In the genomic region with DNA sequence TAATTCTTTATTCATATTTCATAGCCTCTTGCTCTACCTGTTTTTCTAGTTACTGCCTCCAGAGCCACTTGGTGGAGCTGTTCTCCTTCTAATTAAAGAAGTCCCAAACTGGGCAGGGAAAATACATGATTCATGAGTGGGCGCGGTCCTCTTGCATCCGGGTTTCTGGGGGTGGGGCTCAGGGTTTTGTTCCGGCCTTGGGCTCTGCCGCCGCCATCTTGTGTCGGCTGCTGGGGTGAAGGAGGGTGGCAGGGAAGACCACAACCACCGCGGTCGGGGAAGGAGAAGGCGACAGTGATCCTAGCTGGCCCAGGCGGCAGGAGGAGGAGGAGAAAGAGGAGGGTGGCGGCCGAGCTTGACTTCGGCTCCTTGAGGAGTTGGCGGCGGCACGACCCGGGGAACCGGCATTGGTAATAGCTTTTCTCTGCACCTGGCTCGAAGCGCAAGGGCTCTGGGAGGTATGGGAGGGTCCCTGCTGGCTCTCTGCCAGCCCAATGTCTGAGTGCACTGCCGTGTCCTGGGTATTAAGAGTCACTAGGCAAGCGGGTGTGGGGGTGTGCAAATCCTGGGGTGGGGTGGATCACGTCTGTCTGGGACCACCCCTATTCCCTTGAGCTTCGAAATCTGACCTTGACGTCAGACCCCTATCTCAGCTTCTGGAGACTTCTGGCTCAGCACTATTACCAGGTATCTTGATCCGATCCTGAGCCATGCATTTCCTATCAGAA, we compare ENCODE assay signal across 8 mouse cellular contexts. TPM values are rescaled to one million over a fixed set of nuclear protein-coding genes. Genes with fewer than 3 reads are reported as not detected.
DNase-seq lines count a peak whose midpoint lies in the region; ATAC-seq lines count a peak whose summit lies in the region.

No protein-coding gene starts in this region.

- peak overlapping the region; percentile 60 for H3K4me3 ChIP-seq in hindbrain, embryonic 13.5 days

- WGBS in hindbrain, embryonic 13.5 days: 21% methylated on average over 22 of the region's 28 CpGs

- DNase-seq in NIH3T3 (ENCODE audit: low read depth): peak; percentile 92
- DNase-seq in cerebellum, postnatal 10 days: peak; percentile 88 to 93
- DNase-seq in frontal cortex, postnatal 10 days (ENCODE audit: low spot score in 2 of 2): peak; percentile 79 to 81
- peak; percentile 58 to 61 for DNase-seq in layer of hippocampus, postnatal 25 days (ENCODE audit: extremely low spot score in 1 of 2, low spot score in 1 of 2)
- peak; percentile 93 for DNase-seq in lung, postnatal 25 days (ENCODE audit: low spot score)
- DNase-seq in retina, embryonic 14.5 days (ENCODE audit: low spot score): peak; percentile 89
- DNase-seq in thymus, postnatal 4 days: peak; percentile 82

- H3K9me3 ChIP-seq in hindbrain, embryonic 13.5 days: no peaks in the 10 kb centered on the region

- peaks cover 34% of the 10 kb centered on the region for H3K4me1 ChIP-seq in hindbrain, embryonic 13.5 days (replicated peaks)

- peak overlapping the region; percentile 93 for H3K27ac ChIP-seq in hindbrain, embryonic 13.5 days

- peak overlapping the region; percentile 62 for H3K4me2 ChIP-seq in hindbrain, embryonic 13.5 days

- ATAC-seq in hindbrain, embryonic 13.5 days (ENCODE audit: low FRiP score): peak; percentile 88

- H3K27me3 ChIP-seq in hindbrain, embryonic 13.5 days: no peaks in the 10 kb centered on the region

- H3K36me3 ChIP-seq in hindbrain, embryonic 13.5 days: peaks cover 13% of the 10 kb centered on the region

- H3K9ac ChIP-seq in hindbrain, embryonic 13.5 days: peak overlapping the region; percentile 85

RNA-seq across cellular contexts. Expression of a gene that starts 4.8 kb away (rescaled TPM):
- 394 and 406 TPM in 2 replicates for polyA plus RNA-seq in hindbrain, embryonic 13.5 days (2015; fragmentation: Nextera tagmentation; extraction: Ambion mirVana)
- total RNA-seq in layer of hippocampus, postnatal 25 days (2021): 100 to 1,000 TPM; 365 to 398 TPM

RNA-seq across cellular contexts. Expression of a gene that starts 24.9 kb away (rescaled TPM):
- 122 and 126 TPM in 2 replicates for polyA plus RNA-seq in hindbrain, embryonic 13.5 days (2015; fragmentation: Nextera tagmentation; extraction: Ambion mirVana)
- 100 to 1,000 TPM; 251 to 255 TPM for total RNA-seq in layer of hippocampus, postnatal 25 days (2021)

RNA-seq across cellular contexts. Expression of a gene that starts 40.8 kb away (rescaled TPM):
- polyA plus RNA-seq in hindbrain, embryonic 13.5 days (2015; fragmentation: Nextera tagmentation; extraction: Ambion mirVana): 93.8 and 98.4 TPM in 2 replicates
- total RNA-seq in layer of hippocampus, postnatal 25 days (2021): 100 to 1,000 TPM; 104 TPM

RNA-seq across cellular contexts. Expression of a gene that starts 45.5 kb away (rescaled TPM):
- 220 and 231 TPM in 2 replicates for polyA plus RNA-seq in hindbrain, embryonic 13.5 days (2015; fragmentation: Nextera tagmentation; extraction: Ambion mirVana)
- 100 to 1,000 TPM; 152 to 186 TPM for total RNA-seq in layer of hippocampus, postnatal 25 days (2021)

RNA-seq across cellular contexts. Expression of a gene that starts 45.6 kb away (rescaled TPM):
- 63.5 and 63.9 TPM in 2 replicates for polyA plus RNA-seq in hindbrain, embryonic 13.5 days (2015; fragmentation: Nextera tagmentation; extraction: Ambion mirVana)
- total RNA-seq in layer of hippocampus, postnatal 25 days (2021): 10 to 100 TPM; 46.7 to 48.1 TPM

Comparison
In these comparisons a context has a peak if more than half of its experiments do, and no peak if none do; other contexts are left out.
1. Peak in every context shown above with its lines: DNase-seq, ATAC-seq, H3K4me3 ChIP-seq and H3K27ac ChIP-seq.